Mouse (Mus musculus) lung, postnatal 0 days (tissue): Measurements from ENCODE around the gene Sh2d7. TPM values are rescaled to one million over a fixed set of nuclear protein-coding genes. Genes with fewer than 3 reads are reported as not detected.
A peak's percentile ranks its signal among the peaks of the same experiment; 100 is the strongest.

Source experiments
- ATAC-seq: fragments of 200-750 bp; cut with Nextera tagmentation; 2 replicates; pipeline ENCODE4 v1.8.0; 2017; ENCODE audit warnings: moderate library complexity
- DNase-seq: peaks from one replicate; pipeline ENCODE4 v3.0.0-alpha.2; 2016; ENCODE audit warnings: low spot score
- H3K27ac ChIP-seq: fragments of 300-500 bp; sonication (generic); 2 replicates; pipeline ENCODE4 v1.5.1; 2014; ENCODE audit warnings: antibody characterized with exemption, mild to moderate bottlenecking, low read length, mixed read lengths
- H3K27me3 ChIP-seq: fragments of 300-500 bp; sonication (generic); replicated peaks from 2 replicates; pipeline ENCODE4 v1.6.1; 2014; ENCODE audit warnings: low read length, mixed read lengths; ENCODE audit not compliant: insufficient read depth
- H3K36me3 ChIP-seq: fragments of 300-500 bp; sonication (generic); 2 replicates; pipeline ENCODE4 v1.6.1; 2014; ENCODE audit warnings: low read length, mixed read lengths; ENCODE audit not compliant: insufficient read depth
- H3K4me1 ChIP-seq: fragments of 300-500 bp; sonication (generic); 2 replicates; pipeline ENCODE4 v1.6.1; 2014; ENCODE audit warnings: antibody characterized with exemption, low read depth, low read length, mixed read lengths; ENCODE audit not compliant: insufficient read depth
- H3K4me2 ChIP-seq: fragments of 300-500 bp; sonication (generic); replicated peaks from 2 replicates; pipeline ENCODE4 v1.6.1; 2014; ENCODE audit warnings: low read depth, mild to moderate bottlenecking, low read length, moderate library complexity, mixed read lengths
- H3K4me3 ChIP-seq: fragments of 300-500 bp; sonication (generic); 2 replicates; pipeline ENCODE4 v1.5.1; 2014; ENCODE audit warnings: low read depth, low read length
- H3K9ac ChIP-seq: fragments of 300-500 bp; sonication (generic); replicated peaks from 2 replicates; pipeline ENCODE4 v1.6.1; 2014; ENCODE audit warnings: low read depth, mild to moderate bottlenecking
- H3K9me3 ChIP-seq: fragments of 300-500 bp; sonication (generic); 2 replicates; pipeline ENCODE4 v1.6.1; 2016; ENCODE audit warnings: low read length, mixed read lengths
- CTCF ChIP-seq: IDR thresholded peaks from 2 replicates; pipeline ENCODE4 v1.5.1; 2016; ENCODE audit warnings: antibody characterized with exemption, mild to moderate bottlenecking
- EP300 ChIP-seq: IDR thresholded peaks from 2 replicates; pipeline ENCODE4 v1.6.1; 2016; ENCODE audit warnings: antibody characterized with exemption, mild to moderate bottlenecking, control low read depth
- WGBS: fragments of 180-500 bp; shearing (Covaris S2); extraction: QIAGEN DNeasy Blood & Tissue Kit; methylation state at CpG from one replicate; pipeline ENCODE4 v1.1.7; 2014; 5-methylcytosine and 5-hydroxymethylcytosine counted together
- polyA plus RNA-seq: library from polyadenylated mRNA; unstranded; fragments of >200 nt; fragmentation: Nextera tagmentation; extraction: Ambion mirVana; gene quantifications from 2 replicates; pipeline ENCODE4 v1.2.1, GENCODE M21; 2015

The Sh2d7 gene
- polyA plus RNA-seq, 1 experiment from 2014 or later, result not detected

DNA sequence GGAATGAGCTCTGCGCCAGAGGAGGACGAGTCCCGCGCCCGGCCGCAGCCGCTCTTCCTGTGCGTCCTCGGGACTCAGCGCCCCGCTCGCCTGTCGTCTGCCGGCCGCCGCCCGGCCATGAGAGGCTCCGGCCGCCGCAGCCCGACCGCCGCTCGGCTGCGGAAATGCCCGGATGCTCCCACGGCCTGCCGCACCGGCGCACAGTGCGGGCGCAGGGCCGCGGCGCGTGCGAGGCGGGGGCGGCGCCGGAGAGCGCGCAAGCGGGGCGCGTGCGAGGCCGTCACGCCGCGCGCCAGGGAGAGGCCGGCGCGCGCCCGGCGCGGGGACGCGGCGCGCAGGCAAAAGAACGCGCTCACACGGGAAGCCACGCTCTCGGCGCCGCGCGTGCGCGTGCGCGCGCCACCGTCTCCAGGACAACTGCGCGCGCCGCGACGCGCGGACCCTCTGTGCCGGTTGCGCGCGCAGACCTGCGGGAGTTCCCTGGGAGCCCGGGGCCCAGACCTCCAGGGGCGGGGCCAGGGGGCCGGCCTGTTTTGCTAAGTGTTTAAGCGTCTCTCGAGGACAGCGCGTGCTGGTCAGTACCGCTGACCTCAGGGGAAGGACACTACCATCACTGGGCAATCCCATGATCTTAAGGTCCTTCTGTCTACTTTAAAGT is 37.2 kb upstream of the Sh2d7 start, which contains the start of gene Dmxl2:
Gene Dmxl2, minus strand, starts transcription at position 174 of the 658 bp plus-strand sequence.
- H3K4me2 ChIP-seq, result peak within 1 kb of the TSS; percentile 96
- H3K36me3 ChIP-seq, result no peaks in the 10 kb centered on the region
- peak within 1 kb of the TSS; percentile 62 for H3K4me3 ChIP-seq
- no peaks in the 10 kb centered on the region for H3K9me3 ChIP-seq
- peaks cover 4% of the 10 kb centered on the region; the same call in 1 of the 2 replicates for H3K27me3 ChIP-seq
- no peak for TF ChIP-seq EP300
- no peak for TF ChIP-seq CTCF
- DNase-seq (peak; percentile 94), ATAC-seq (peak; percentile 96)
- peak within 1 kb of the TSS; percentile 54 for H3K9ac ChIP-seq
- no peaks in the 10 kb centered on the region for H3K4me1 ChIP-seq
- WGBS, result 1% methylated on average over 66 of the region's 99 CpGs
- no peak within 1 kb of the TSS for H3K27ac ChIP-seq

- Histone ChIP-seq H3K4me3 (peak overlapping the region; percentile 62), H3K36me3 (no peaks in the 10 kb centered on the region), H3K27ac (no peak overlapping the region), H3K4me1 (no peaks in the 10 kb centered on the region), H3K27me3 (peaks cover 4% of the 10 kb centered on the region; the same call in 1 of the 2 replicates), H3K4me2 (peak overlapping the region; percentile 96), H3K9me3 (no peaks in the 10 kb centered on the region), H3K9ac (no peak overlapping the region)
- 3% methylated on average over 13 of the region's 13 CpGs for WGBS
- peak; percentile 5 for DNase-seq
- no peak for ATAC-seq
- TF ChIP-seq EP300 (no peak), CTCF (no peak)
Observed at GRCm38 (mm10) chr9:54502111-54502495, 36.7 kb upstream of the Sh2d7 start.

GRCm38 (mm10) chr9:54502873-54503272 is 35.9 kb upstream of the Sh2d7 start:
- DNase-seq, result peak; percentile 13
- Histone ChIP-seq H3K4me2 (peak overlapping the region; percentile 96; the same call in 1 of the 2 replicates), H3K4me1 (no peaks in the 10 kb centered on the region), H3K9ac (no peak overlapping the region), H3K4me3 (no peak overlapping the region), H3K9me3 (no peaks in the 10 kb centered on the region), H3K27me3 (peaks cover 4% of the 10 kb centered on the region; the same call in 1 of the 2 replicates), H3K27ac (no peak overlapping the region), H3K36me3 (no peaks in the 10 kb centered on the region)
- WGBS, result 18% methylated on average over 12 of the region's 12 CpGs
- no peak for ATAC-seq
- TF ChIP-seq EP300 (no peak), CTCF (no peak)

DNA sequence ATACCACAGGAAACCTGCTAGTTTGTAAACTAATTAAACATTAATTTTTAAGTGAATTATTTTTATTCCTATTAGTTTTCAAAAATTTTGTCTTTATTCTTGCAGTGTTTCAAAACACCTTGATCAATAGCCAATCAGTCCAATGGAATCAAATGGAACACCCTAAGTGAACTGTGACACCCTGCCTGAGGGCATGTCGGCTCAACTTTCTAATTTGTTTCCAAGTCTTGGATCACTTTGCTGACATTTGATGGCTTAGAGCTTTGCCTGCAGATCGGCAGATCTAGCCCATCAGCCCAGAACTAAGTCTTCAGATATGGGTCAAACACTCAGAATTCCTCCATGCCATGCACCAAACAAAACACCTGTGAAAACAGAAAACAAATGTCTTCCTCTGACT is 22.8 kb upstream of the Sh2d7 start:
- Histone ChIP-seq H3K4me3 (no peak overlapping the region), H3K4me1 (no peaks in the 10 kb centered on the region), H3K4me2 (no peak overlapping the region), H3K27me3 (no peaks in the 10 kb centered on the region), H3K36me3 (no peaks in the 10 kb centered on the region), H3K27ac (no peak overlapping the region), H3K9ac (no peak overlapping the region), H3K9me3 (no peaks in the 10 kb centered on the region)
- WGBS, result 75% methylated on average over 2 of the region's 2 CpGs
- ATAC-seq (no peak), DNase-seq (no peak)
- TF ChIP-seq EP300, result no peak
- TF ChIP-seq CTCF, result no peak

GRCm38 (mm10) chr9:54518921-54519320 is 19.9 kb upstream of the Sh2d7 start:
- no peak overlapping the region for H3K27ac ChIP-seq
- TF ChIP-seq CTCF (no peak), EP300 (no peak)
- WGBS, result 48% methylated on average over 7 of the region's 7 CpGs
- no peak overlapping the region for H3K4me3 ChIP-seq
- no peaks in the 10 kb centered on the region for H3K9me3 ChIP-seq
- DNase-seq, result no peak
- H3K4me2 ChIP-seq, result no peak overlapping the region
- ATAC-seq, result no peak
- H3K36me3 ChIP-seq, result no peaks in the 10 kb centered on the region
- H3K9ac ChIP-seq, result no peak overlapping the region
- no peaks in the 10 kb centered on the region for H3K27me3 ChIP-seq
- no peaks in the 10 kb centered on the region for H3K4me1 ChIP-seq

GRCm38 (mm10) chr9:54520286-54520685 is 18.5 kb upstream of the Sh2d7 start:
- ATAC-seq (no peak), DNase-seq (no peak)
- H3K4me2 ChIP-seq, result no peak overlapping the region
- no peaks in the 10 kb centered on the region for H3K27me3 ChIP-seq
- no peak overlapping the region for H3K27ac ChIP-seq
- TF ChIP-seq CTCF (no peak), EP300 (no peak)
- H3K9me3 ChIP-seq, result no peaks in the 10 kb centered on the region
- no peaks in the 10 kb centered on the region for H3K4me1 ChIP-seq
- WGBS, result 62% methylated on average over 4 of the region's 4 CpGs
- H3K36me3 ChIP-seq, result no peaks in the 10 kb centered on the region
- no peak overlapping the region for H3K9ac ChIP-seq
- H3K4me3 ChIP-seq, result no peak overlapping the region
